Mouse (Mus musculus) kidney, adult 2 months (tissue): Measurements from ENCODE around the gene Zdhhc22. TPM values are rescaled to one million over a fixed set of nuclear protein-coding genes. Genes with fewer than 3 reads are reported as not detected.
A peak's percentile ranks its signal among the peaks of the same experiment; 100 is the strongest.

Experiments used
- DNase-seq: peaks from one replicate; pipeline ENCODE4 v3.0.0; 2021
- H3K27ac ChIP-seq: fragments of 200-500 bp; 2 replicates; pipeline ENCODE4 v1.5.1; 2012; ENCODE audit warnings: low read depth, low read length, control low read depth, inconsistent platforms; ENCODE audit not compliant: insufficient read depth
- H3K27me3 ChIP-seq: fragments of 200-500 bp; replicated peaks from 2 replicates; pipeline ENCODE4 v1.6.1; 2012; ENCODE audit warnings: mild to moderate bottlenecking, moderate library complexity, low read length, inconsistent platforms; ENCODE audit not compliant: control insufficient read depth, insufficient read depth
- H3K36me3 ChIP-seq: fragments of 200-500 bp; 2 replicates; pipeline ENCODE4 v1.6.1; 2012; ENCODE audit warnings: mild to moderate bottlenecking, moderate library complexity, low read length, inconsistent platforms; ENCODE audit not compliant: control insufficient read depth, insufficient read depth
- H3K4me1 ChIP-seq: fragments of 200-500 bp; 2 replicates; pipeline ENCODE4 v1.6.1; 2011; ENCODE audit warnings: low read length; ENCODE audit not compliant: control insufficient read depth, insufficient read depth
- H3K4me3 ChIP-seq: fragments of 200-500 bp; 2 replicates; pipeline ENCODE4 v1.5.1; 2011; ENCODE audit warnings: mild to moderate bottlenecking, low read depth, low read length, control low read depth; ENCODE audit not compliant: insufficient read depth
- CTCF ChIP-seq: fragments of 200-500 bp; conservative IDR thresholded peaks from 2 replicates; pipeline ENCODE4 v1.5.1; 2011; ENCODE audit warnings: low read depth, mild to moderate bottlenecking, control low read depth, low read length, moderate library complexity, mixed read lengths; ENCODE audit not compliant: insufficient read depth, insufficient read length
- POLR2A ChIP-seq: fragments of 200-500 bp; IDR thresholded peaks from one replicate; pipeline ENCODE4 v1.6.1; 2011; ENCODE audit warnings: low read depth, low read length, control low read depth
- WGBS: fragments of 180-500 bp; shearing (Covaris S2); methylation state at CpG from one replicate; pipeline ENCODE4 v1.1.7; 2018; 5-methylcytosine and 5-hydroxymethylcytosine counted together
- polyA plus RNA-seq: library from polyadenylated mRNA; depleted of rRNA; stranded (reverse); fragments of >200 nt; gene quantifications from 2 replicates; pipeline ENCODE4 v1.2.3, GENCODE M21; 2012

The Zdhhc22 gene
- polyA plus RNA-seq, 1 experiment, result 0.14 TPM

DNA sequence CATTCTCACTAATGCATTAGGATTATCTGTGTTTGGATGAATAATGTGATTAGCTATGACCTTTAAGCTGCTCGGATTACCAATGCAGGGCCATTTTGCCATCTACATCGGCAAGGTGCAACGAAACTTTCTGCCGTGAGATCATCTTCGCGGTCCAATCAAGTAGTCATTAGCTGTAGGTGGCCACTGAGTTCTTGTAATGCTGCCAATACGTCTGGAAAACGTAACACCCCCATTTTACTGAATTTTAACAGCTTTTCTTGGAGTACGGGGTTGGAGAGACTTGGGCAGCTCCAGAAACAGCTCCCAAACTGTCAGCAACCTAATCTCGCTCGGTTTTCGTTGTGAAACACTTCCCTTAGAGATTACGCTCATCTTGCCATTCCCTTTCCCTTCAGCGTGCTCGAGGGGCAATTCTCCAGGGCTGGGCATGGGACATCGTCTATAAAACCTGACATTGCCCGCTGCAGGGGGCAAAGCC lies 43.9 kb downstream of the Zdhhc22 start:
- WGBS, result 1% methylated on average over 17 of the region's 17 CpGs
- H3K27ac ChIP-seq, result peak overlapping the region; percentile 92
- H3K4me3 ChIP-seq, result peak overlapping the region; percentile 75
- peaks cover 15% of the 10 kb centered on the region; the same call in 1 of the 2 replicates for H3K4me1 ChIP-seq
- no peaks in the 10 kb centered on the region for H3K27me3 ChIP-seq
- TF ChIP-seq POLR2A, result no peak
- no peak for TF ChIP-seq CTCF
- no peaks in the 10 kb centered on the region for H3K36me3 ChIP-seq
- DNase-seq, result peak; percentile 38

DNA sequence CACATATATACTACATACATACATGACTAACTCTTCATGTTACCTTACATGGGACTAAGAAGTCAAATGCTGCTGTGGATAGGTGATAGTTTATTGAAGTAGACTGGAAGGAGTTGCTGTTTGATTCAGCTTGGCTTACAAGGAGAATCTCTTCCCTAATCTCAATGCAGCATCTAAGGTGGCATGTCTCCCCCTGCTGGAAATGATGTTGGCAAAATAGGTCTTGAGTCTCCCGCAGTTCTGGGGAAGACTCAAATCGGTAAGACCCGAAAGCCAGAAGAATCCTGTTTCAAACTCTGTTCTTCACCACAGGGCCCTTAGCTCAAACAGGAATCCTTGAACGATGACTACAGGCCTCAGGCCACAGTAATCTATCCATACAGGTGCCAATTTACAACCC lies 45.1 kb downstream of the Zdhhc22 start:
- DNase-seq, result peak; percentile 91
- H3K4me1 ChIP-seq, result peaks cover 12% of the 10 kb centered on the region; the same call in 1 of the 2 replicates
- no peaks in the 10 kb centered on the region for H3K36me3 ChIP-seq
- no peak overlapping the region for H3K4me3 ChIP-seq
- H3K27ac ChIP-seq, result no peak overlapping the region
- WGBS, result 5% methylated on average over 4 of the region's 4 CpGs
- no peaks in the 10 kb centered on the region for H3K27me3 ChIP-seq
- TF ChIP-seq CTCF (peak; percentile 67), POLR2A (no peak)

DNA sequence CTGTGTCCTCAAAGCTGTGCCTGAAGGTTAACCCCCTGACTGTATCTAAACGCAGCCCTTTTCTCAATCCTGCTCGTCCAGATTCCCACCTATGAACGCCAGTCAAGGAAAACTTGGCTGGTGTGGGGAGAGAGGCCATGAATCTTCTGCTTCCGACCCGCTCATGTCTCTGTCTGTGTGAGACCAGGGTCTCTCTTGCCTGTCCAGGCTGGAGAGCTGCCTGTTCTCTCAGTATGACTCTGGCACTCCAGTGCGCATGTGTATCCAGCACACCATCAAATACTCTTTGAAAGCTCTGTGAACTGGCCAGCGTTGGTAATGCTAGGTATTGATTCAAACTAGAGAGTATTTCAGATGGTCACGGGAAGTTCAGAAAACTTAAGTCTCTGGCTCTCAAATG lies 46.8 kb downstream of the Zdhhc22 start:
- WGBS, result 89% methylated on average over 8 of the region's 8 CpGs
- Histone ChIP-seq H3K36me3 (no peaks in the 10 kb centered on the region), H3K27ac (no peak overlapping the region), H3K4me3 (no peak overlapping the region), H3K27me3 (no peaks in the 10 kb centered on the region), H3K4me1 (peaks cover 8% of the 10 kb centered on the region; the same call in 1 of the 2 replicates)
- TF ChIP-seq CTCF (no peak), POLR2A (no peak)
- no peak for DNase-seq

DNA sequence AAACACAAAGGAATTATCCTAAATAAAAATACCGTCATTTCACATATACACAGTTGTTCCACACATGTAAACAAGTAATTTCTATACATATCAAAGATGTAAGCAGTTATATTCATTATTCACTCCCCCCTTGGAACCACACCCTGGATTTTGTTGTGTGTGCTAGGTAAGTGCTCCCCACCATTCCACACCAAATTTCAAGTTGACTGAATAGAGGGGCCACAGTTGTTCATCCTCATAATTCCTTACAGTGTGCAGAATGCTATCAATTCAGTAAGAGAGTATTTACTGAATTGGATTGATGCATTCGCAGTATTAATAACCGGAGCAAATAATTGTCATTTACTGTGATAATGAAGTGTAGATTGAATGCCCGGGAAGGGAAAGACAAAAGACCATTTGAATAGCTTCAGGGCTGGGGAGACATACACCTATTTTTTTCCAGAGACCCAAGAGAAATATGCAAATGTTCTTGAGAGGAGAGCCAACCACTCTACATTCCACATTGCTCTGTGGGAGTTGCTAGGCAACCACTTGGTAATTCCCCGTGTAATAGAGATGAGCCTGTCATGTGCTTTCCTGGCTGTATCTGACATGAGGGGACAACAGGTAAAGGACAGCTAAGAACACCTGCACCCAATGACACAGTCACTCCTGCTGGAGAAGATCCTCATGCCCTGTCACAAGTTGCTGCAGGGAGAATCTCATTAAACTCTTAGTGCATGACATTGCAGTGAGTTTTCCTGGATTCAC lies 48.3 kb downstream of the Zdhhc22 start:
- Histone ChIP-seq H3K4me1 (peaks cover 4% of the 10 kb centered on the region; the same call in 1 of the 2 replicates), H3K36me3 (no peaks in the 10 kb centered on the region), H3K27me3 (no peaks in the 10 kb centered on the region), H3K27ac (no peak overlapping the region), H3K4me3 (no peak overlapping the region)
- DNase-seq, result no peak
- WGBS, result 61% methylated on average over 5 of the region's 5 CpGs
- TF ChIP-seq CTCF (no peak), POLR2A (no peak)

DNA sequence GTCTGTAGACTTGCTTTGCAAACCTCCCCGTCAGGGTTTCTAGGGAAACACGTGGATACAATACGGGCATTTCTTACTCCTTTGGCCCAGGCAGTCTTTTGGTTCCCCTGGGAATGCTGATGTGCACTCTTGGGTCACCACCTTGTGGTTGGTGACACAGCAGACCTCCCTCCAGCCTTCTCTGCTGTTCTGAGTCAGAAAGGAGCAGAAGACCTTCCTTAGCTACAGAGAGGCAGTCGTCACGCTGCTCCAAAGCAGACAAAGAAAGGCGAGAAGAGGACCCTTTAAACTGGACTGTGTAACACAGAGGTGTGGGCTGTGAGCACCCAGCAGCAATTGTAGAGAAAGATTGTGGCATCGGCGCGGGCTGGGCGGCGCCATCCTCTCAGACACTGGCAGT lies 49.1 kb downstream of the Zdhhc22 start:
- Histone ChIP-seq H3K27ac (no peak overlapping the region), H3K27me3 (no peaks in the 10 kb centered on the region), H3K36me3 (no peaks in the 10 kb centered on the region), H3K4me1 (peaks cover 3% of the 10 kb centered on the region; the same call in 1 of the 2 replicates), H3K4me3 (no peak overlapping the region)
- 41% methylated on average over 11 of the region's 11 CpGs for WGBS
- no peak for DNase-seq
- no peak for TF ChIP-seq POLR2A
- no peak for TF ChIP-seq CTCF

DNA sequence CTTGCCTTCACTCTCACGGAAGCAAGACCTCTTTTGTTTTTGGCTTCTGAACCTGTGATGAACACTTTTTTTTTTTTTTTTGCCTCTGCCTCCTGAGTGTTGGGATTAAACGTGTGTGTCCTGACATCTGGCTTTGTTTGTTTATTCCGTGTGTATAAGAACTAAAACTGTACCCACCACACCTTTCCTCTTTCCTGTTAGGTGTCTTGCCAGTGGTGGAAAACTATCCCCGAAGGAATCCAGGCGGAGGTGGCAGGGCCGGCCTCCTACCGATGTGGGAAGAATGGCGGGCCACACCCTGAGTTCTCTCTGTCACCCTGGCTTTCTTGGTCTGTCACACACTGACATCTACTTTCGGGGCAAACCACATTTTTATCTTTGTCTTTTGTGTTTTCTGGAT lies 51.7 kb downstream of the Zdhhc22 start:
- TF ChIP-seq CTCF (no peak), POLR2A (no peak)
- Histone ChIP-seq H3K36me3 (no peaks in the 10 kb centered on the region), H3K27ac (peak overlapping the region; percentile 61), H3K4me1 (no peaks in the 10 kb centered on the region), H3K4me3 (no peak overlapping the region), H3K27me3 (no peaks in the 10 kb centered on the region)
- WGBS, result 76% methylated on average over 9 of the region's 9 CpGs
- peak; percentile 81 for DNase-seq

DNA sequence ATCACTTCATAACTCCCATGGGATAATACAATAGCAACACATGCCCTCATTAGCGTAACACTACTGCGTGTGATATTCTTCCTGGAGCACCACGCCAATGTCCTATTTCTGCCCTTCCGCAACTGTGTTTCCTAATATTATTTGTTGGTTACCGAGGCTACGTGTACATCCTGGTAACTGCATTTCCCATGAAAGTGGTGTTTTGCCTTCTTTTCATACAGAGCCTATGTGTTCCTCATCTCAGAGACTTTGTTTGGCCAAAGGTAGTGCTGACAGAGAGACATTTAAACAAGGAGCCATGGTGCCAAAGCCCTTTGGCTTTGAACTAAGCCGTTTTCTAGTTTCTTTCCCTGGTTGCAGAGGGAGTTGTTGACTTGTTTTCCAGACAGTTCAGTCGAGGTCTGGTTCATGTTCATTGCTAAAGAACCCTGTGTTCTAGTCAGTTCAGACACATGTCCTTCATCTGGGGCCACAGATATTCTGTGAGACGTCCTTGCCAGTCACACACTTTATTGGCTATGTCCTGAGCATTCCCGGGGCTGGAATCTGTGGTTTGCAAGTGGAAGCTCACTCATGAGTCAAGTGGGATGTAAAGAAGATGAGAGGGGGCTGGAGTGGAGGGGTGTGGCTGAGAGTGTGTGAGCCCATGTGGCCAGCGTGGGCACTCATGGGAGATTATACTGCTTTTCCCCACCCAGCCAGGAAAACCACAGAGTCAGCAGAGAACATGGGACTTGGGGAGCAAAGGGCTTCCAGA lies 53.5 kb downstream of the Zdhhc22 start:
- Histone ChIP-seq H3K4me3 (no peak overlapping the region), H3K27me3 (no peaks in the 10 kb centered on the region), H3K4me1 (peaks cover 7% of the 10 kb centered on the region; the same call in 1 of the 2 replicates), H3K36me3 (no peaks in the 10 kb centered on the region), H3K27ac (peak overlapping the region; percentile 75)
- TF ChIP-seq POLR2A, result no peak
- no peak for TF ChIP-seq CTCF
- DNase-seq, result peak; percentile 59
- WGBS, result 64% methylated on average over 11 of the region's 11 CpGs
